In genomic region chr6:54197821-54198412, GRCm38 (mm10) we compare ENCODE assay signal across 22 mouse cellular contexts.
DNase-seq lines count a peak whose midpoint lies in the region; ATAC-seq lines count a peak whose summit lies in the region.
"Had no signal": no experiment of that assay in that cellular context is flagged by ENCODE, and none has a peak within 500 bp of the region (broad histone marks: within the 10 kb centered on the region; RNA-seq: fewer than 3 reads in every experiment).

No protein-coding gene starts in this region.

- H3K4me3 ChIP-seq in heart, embryonic 12.5 days: no peak overlapping the region
- H3K4me3 ChIP-seq: embryonic facial prominence, embryonic 15.5 days; erythroblast, embryonic 14.5 days; forebrain, embryonic 15.5 days; heart, adult 2 months; hindbrain, embryonic 10.5 days; intestine, embryonic 15.5 days had no signal

- no peaks in the 10 kb centered on the region for H3K27me3 ChIP-seq in heart, embryonic 12.5 days (replicated peaks)
- H3K27me3 ChIP-seq: embryonic facial prominence, embryonic 15.5 days; forebrain, embryonic 15.5 days; intestine, embryonic 15.5 days had no signal

- peak; percentile 79 for ATAC-seq in cerebellum, adult (ENCODE audit: insufficient number of reproducible peaks, low FRiP score, low TSS enrichment)
- ATAC-seq in heart, embryonic 12.5 days (ENCODE audit: insufficient number of reproducible peaks, low FRiP score): no peak
- no peak for ATAC-seq in frontal cortex, adult (ENCODE audit: low TSS enrichment)
- ATAC-seq: CD4-positive, CD25-positive, alpha-beta regulatory T cell, adult 4 months; forebrain, embryonic 15.5 days; intestine, embryonic 15.5 days had no signal

- H3K9ac ChIP-seq in heart, embryonic 12.5 days: no peak overlapping the region
- H3K9ac ChIP-seq: embryonic facial prominence, embryonic 15.5 days; forebrain, embryonic 15.5 days; intestine, embryonic 15.5 days had no signal

- no peaks in the 10 kb centered on the region for H3K9me3 ChIP-seq in heart, embryonic 12.5 days (replicated peaks)
- H3K9me3 ChIP-seq: embryonic facial prominence, embryonic 15.5 days; forebrain, embryonic 15.5 days; hindbrain, embryonic 10.5 days; intestine, embryonic 15.5 days had no signal

- no peaks in the 10 kb centered on the region for H3K36me3 ChIP-seq in heart, embryonic 12.5 days
- H3K36me3 ChIP-seq: embryonic facial prominence, embryonic 15.5 days; forebrain, embryonic 15.5 days; G1E; hindbrain, embryonic 10.5 days; intestine, embryonic 15.5 days had no signal

- H3K4me1 ChIP-seq in heart, embryonic 12.5 days (replicated peaks): peaks cover 9% of the 10 kb centered on the region; the same call in 1 of the 2 replicates
- H3K4me1 ChIP-seq: embryonic facial prominence, embryonic 15.5 days had no signal

- no peak for DNase-seq in cerebellum, adult 11-12 months
- peak; percentile 75 for DNase-seq in heart, adult 11 months
- DNase-seq in retina, postnatal 1 day: peak; percentile 59
- DNase-seq in retina, embryonic 14.5 days (ENCODE audit: low spot score): no peak
- DNase-seq: adrenal gland, adult 8-10 months; adrenal gland, postnatal 36 days; B cell, adult 2 months; embryo, embryonic 11 days; gastrocnemius, postnatal 10 days; heart, adult 2 months; kidney, adult 2 months had no signal

- 80% methylated on average over 5 of the region's 5 CpGs for WGBS in heart, embryonic 12.5 days

- no peak overlapping the region for H3K4me2 ChIP-seq in heart, embryonic 12.5 days
- H3K4me2 ChIP-seq: embryonic facial prominence, embryonic 15.5 days; forebrain, embryonic 15.5 days; heart, embryonic 11.5 days; intestine, embryonic 15.5 days had no signal

- H3K27ac ChIP-seq in heart, embryonic 12.5 days (ENCODE audit: poor library complexity, severe bottlenecking): no peak overlapping the region
- H3K27ac ChIP-seq: embryonic facial prominence, embryonic 15.5 days; forebrain, embryonic 15.5 days; heart, adult 2 months; hindbrain, embryonic 10.5 days; intestine, embryonic 15.5 days had no signal

Comparison
In these comparisons a context has a peak if more than half of its experiments do, and no peak if none do; other contexts are left out.
1. DNase-seq: peak in heart, adult 11 months (single experiment) and retina, postnatal 1 day (single experiment); none in cerebellum, adult 11-12 months (single experiment) and retina, embryonic 14.5 days (single experiment).